Mouse (Mus musculus) lung, embryonic 14.5 days (tissue): ENCODE results near the gene Eef1akmt2. TPM values are rescaled to one million over a fixed set of nuclear protein-coding genes. Genes with fewer than 3 reads are reported as not detected.

Experiments used
- ATAC-seq: fragments of 200-750 bp; cut with Nextera tagmentation; 2 replicates; pipeline ENCODE4 v1.8.0; 2017; ENCODE audit warnings: mild to moderate bottlenecking, moderate TSS enrichment, moderate library complexity; ENCODE audit not compliant: insufficient read depth
- DNase-seq: peaks from one replicate; pipeline ENCODE4 v3.0.0-alpha.2; 2015
- H3K27ac ChIP-seq: fragments of 300-500 bp; sonication (generic); 2 replicates; pipeline ENCODE4 v1.5.1; 2014; ENCODE audit warnings: low read depth, mild to moderate bottlenecking, moderate library complexity
- H3K27me3 ChIP-seq: fragments of 300-500 bp; sonication (generic); 2 replicates; pipeline ENCODE4 v1.6.1; 2014; ENCODE audit warnings: low read length, control low read depth; ENCODE audit not compliant: insufficient read depth
- H3K36me3 ChIP-seq: fragments of 300-500 bp; sonication (generic); 2 replicates; pipeline ENCODE4 v1.6.1; 2014; ENCODE audit warnings: control low read depth; ENCODE audit not compliant: insufficient read depth
- H3K4me1 ChIP-seq: fragments of 300-500 bp; sonication (generic); 2 replicates; pipeline ENCODE4 v1.6.1; 2014; ENCODE audit warnings: antibody characterized with exemption, control low read depth; ENCODE audit not compliant: insufficient read depth
- H3K4me2 ChIP-seq: fragments of 300-500 bp; sonication (generic); 2 replicates; pipeline ENCODE4 v1.6.1; 2014; ENCODE audit warnings: mild to moderate bottlenecking
- H3K4me3 ChIP-seq: fragments of 300-500 bp; sonication (generic); 2 replicates; pipeline ENCODE4 v1.5.1; 2014; ENCODE audit warnings: low read depth, low read length
- H3K9ac ChIP-seq: fragments of 300-500 bp; sonication (generic); 2 replicates; pipeline ENCODE4 v1.6.1; 2014
- H3K9me3 ChIP-seq: fragments of 300-500 bp; sonication (generic); 2 replicates; pipeline ENCODE4 v1.6.1; 2016; ENCODE audit warnings: low read depth, low read length, control low read depth
- CTCF ChIP-seq: IDR thresholded peaks from 2 replicates; pipeline ENCODE4 v1.5.1; 2016; ENCODE audit warnings: antibody characterized with exemption, low read depth
- WGBS: fragments of 180-500 bp; shearing (Covaris S2); extraction: QIAGEN DNeasy Blood & Tissue Kit; methylation state at CpG from one replicate; pipeline ENCODE4 v1.1.7; 2014; 5-methylcytosine and 5-hydroxymethylcytosine counted together
- polyA plus RNA-seq: library from polyadenylated mRNA; unstranded; fragments of >200 nt; fragmentation: Nextera tagmentation; extraction: Ambion mirVana; gene quantifications from 2 replicates; pipeline ENCODE4 v1.2.1, GENCODE M21; 2014

Eef1akmt2 gene
- polyA plus RNA-seq, 1 experiment from 2014 or later: 61.8 TPM

GRCm38 (mm10) chr7:132800868-132801267, 51.6 kb downstream of the Eef1akmt2 start:
- no peak for DNase-seq
- 78% methylated on average over 10 of the region's 10 CpGs for WGBS

GRCm38 (mm10) chr7:132799119-132800016, 53.1 kb downstream of the Eef1akmt2 start:
- TF ChIP-seq CTCF: no peak
- Histone ChIP-seq H3K4me2 (no peak overlapping the region), H3K4me3 (no peak overlapping the region), H3K9ac (no peak overlapping the region), H3K9me3 (no peaks in the 10 kb centered on the region), H3K27me3 (no peaks in the 10 kb centered on the region), H3K4me1 (peaks cover 4% of the 10 kb centered on the region; the same call in 1 of the 2 replicates), H3K36me3 (no peaks in the 10 kb centered on the region), H3K27ac (no peak overlapping the region)
- WGBS: 86% methylated on average over 5 of the region's 5 CpGs
- DNase-seq (no peak), ATAC-seq (no peak)

More at GRCm38 (mm10) chr7:132800868-132801267, 51.6 kb downstream of the Eef1akmt2 start:
- H3K9ac ChIP-seq: no peak overlapping the region
- ATAC-seq: no peak
- H3K4me3 ChIP-seq: no peak overlapping the region
- no peak for TF ChIP-seq CTCF
- no peak overlapping the region for H3K4me2 ChIP-seq
- no peak overlapping the region for H3K27ac ChIP-seq
- no peaks in the 10 kb centered on the region for H3K27me3 ChIP-seq
- no peaks in the 10 kb centered on the region for H3K9me3 ChIP-seq
- peaks cover 4% of the 10 kb centered on the region; the same call in 1 of the 2 replicates for H3K4me1 ChIP-seq
- H3K36me3 ChIP-seq: no peaks in the 10 kb centered on the region

GRCm38 (mm10) chr7:132795141-132795540, 57.3 kb downstream of the Eef1akmt2 start:
- no peak overlapping the region for H3K4me3 ChIP-seq
- no peak overlapping the region for H3K4me2 ChIP-seq
- no peak for ATAC-seq
- H3K4me1 ChIP-seq: no peaks in the 10 kb centered on the region
- 77% methylated on average over 5 of the region's 5 CpGs for WGBS
- TF ChIP-seq CTCF: no peak
- no peaks in the 10 kb centered on the region for H3K9me3 ChIP-seq
- no peaks in the 10 kb centered on the region for H3K27me3 ChIP-seq
- no peaks in the 10 kb centered on the region for H3K36me3 ChIP-seq
- no peak overlapping the region for H3K27ac ChIP-seq
- DNase-seq: no peak
- H3K9ac ChIP-seq: no peak overlapping the region

- no peak overlapping the region for H3K9ac ChIP-seq
- H3K27me3 ChIP-seq: no peaks in the 10 kb centered on the region
- no peaks in the 10 kb centered on the region for H3K9me3 ChIP-seq
- no peak for ATAC-seq
- H3K4me3 ChIP-seq: no peak overlapping the region
- TF ChIP-seq CTCF: no peak
- no peak overlapping the region for H3K4me2 ChIP-seq
- H3K36me3 ChIP-seq: no peaks in the 10 kb centered on the region
- no peak overlapping the region for H3K27ac ChIP-seq
- H3K4me1 ChIP-seq: no peaks in the 10 kb centered on the region
- WGBS: 65% methylated on average over 6 of the region's 6 CpGs
- DNase-seq: no peak
Observed at GRCm38 (mm10) chr7:132793467-132793866, 59.0 kb downstream of the Eef1akmt2 start.

- no peak for TF ChIP-seq CTCF
- no peak overlapping the region for H3K27ac ChIP-seq
- DNase-seq (no peak), ATAC-seq (no peak)
- H3K9me3 ChIP-seq: no peaks in the 10 kb centered on the region
- H3K36me3 ChIP-seq: no peaks in the 10 kb centered on the region
- H3K9ac ChIP-seq: no peak overlapping the region
- no peaks in the 10 kb centered on the region; the same call in 1 of the 2 replicates for H3K4me1 ChIP-seq
- no peaks in the 10 kb centered on the region for H3K27me3 ChIP-seq
- 81% methylated on average over 14 of the region's 14 CpGs for WGBS
- H3K4me2 ChIP-seq: no peak overlapping the region
- H3K4me3 ChIP-seq: no peak overlapping the region
Observed at GRCm38 (mm10) chr7:132790447-132791219, 61.8 kb downstream of the Eef1akmt2 start.

- H3K4me3 ChIP-seq: no peak overlapping the region
- ATAC-seq (no peak), DNase-seq (no peak)
- no peak overlapping the region for H3K9ac ChIP-seq
- H3K36me3 ChIP-seq: no peaks in the 10 kb centered on the region
- H3K27ac ChIP-seq: no peak overlapping the region
- 84% methylated on average over 13 of the region's 13 CpGs for WGBS
- no peak overlapping the region for H3K4me2 ChIP-seq
- TF ChIP-seq CTCF: no peak
- H3K4me1 ChIP-seq: no peaks in the 10 kb centered on the region; the same call in 1 of the 2 replicates
- H3K9me3 ChIP-seq: no peaks in the 10 kb centered on the region
- H3K27me3 ChIP-seq: no peaks in the 10 kb centered on the region
Observed at GRCm38 (mm10) chr7:132788826-132789225, 63.6 kb downstream of the Eef1akmt2 start.
